Mouse (Mus musculus) MEL (cell line): ENCODE results near the gene Adam11.

ENCODE experiments used
- E2F4 ChIP-seq: IDR thresholded peaks from 2 replicates; pipeline ENCODE4 v1.6.1; 2011; ENCODE audit warnings: low read depth, low read length, improper control_type of control experiment, borderline replicate concordance
- GATA1 ChIP-seq: IDR thresholded peaks from 2 replicates; pipeline ENCODE4 v1.6.1; 2011; ENCODE audit warnings: low read depth, low read length, improper control_type of control experiment
- MAZ ChIP-seq: IDR thresholded peaks from 2 replicates; pipeline ENCODE4 v1.6.1; 2012; ENCODE audit warnings: low read depth, mild to moderate bottlenecking, inconsistent platforms, low read length, improper control_type of control experiment
- MYC ChIP-seq: IDR thresholded peaks from 2 replicates; pipeline ENCODE4 v1.6.1; 2011; ENCODE audit warnings: low read depth, mild to moderate bottlenecking, low read length, improper control_type of control experiment, moderate library complexity
- NRF1 ChIP-seq: IDR thresholded peaks from 2 replicates; pipeline ENCODE4 v1.6.1; 2014; ENCODE audit warnings: low read depth, mild to moderate bottlenecking, inconsistent platforms, low read length, improper control_type of control experiment, moderate library complexity; ENCODE audit not compliant: poor library complexity, insufficient read depth, severe bottlenecking
- POLR2A ChIP-seq, 2 experiments: IDR thresholded peaks; 2 replicates each; pipeline ENCODE4 v1.6.1; 2011 to 2012; ENCODE audit warnings: low read length in 2 of 2, mild to moderate bottlenecking in 2 of 2, control low read depth in 1 of 2, improper control_type of control experiment in 1 of 2, low read depth in 1 of 2, moderate library complexity in 1 of 2; ENCODE audit not compliant: control insufficient read depth in 1 of 2, insufficient read depth in 1 of 2, poor library complexity in 1 of 2
- SMC3 ChIP-seq: IDR thresholded peaks from 2 replicates; pipeline ENCODE4 v1.6.1; 2011; ENCODE audit warnings: low read depth, low read length, improper control_type of control experiment
- TAL1 ChIP-seq: IDR thresholded peaks from 2 replicates; pipeline ENCODE4 v1.6.1; 2012; ENCODE audit warnings: mild to moderate bottlenecking, inconsistent platforms, low read length, moderate library complexity, mixed read lengths

DNA sequence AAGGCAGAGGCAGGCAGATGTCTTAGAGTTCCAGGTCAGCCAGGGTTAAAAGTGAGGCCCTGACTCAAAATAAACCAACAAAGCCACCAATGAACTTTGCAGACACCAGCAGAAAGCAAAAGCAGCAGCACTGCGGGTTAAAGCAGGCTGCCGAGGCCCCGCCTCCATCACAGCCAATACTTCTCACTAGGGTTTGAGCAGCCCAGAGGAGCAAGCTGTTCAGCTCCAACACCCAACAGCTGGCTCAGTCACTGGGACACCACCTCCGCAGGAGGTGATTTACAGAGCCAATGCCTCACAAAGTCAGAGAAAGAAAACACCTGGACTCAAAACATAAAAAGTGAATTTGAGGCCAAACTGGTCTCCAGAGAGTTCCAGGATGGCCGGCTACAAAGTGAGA lies 42.2 kb downstream of the Adam11 start:
- TF ChIP-seq POLR2A (IDR thresholded peaks at IDR 0.05; ENCODE audit: control insufficient read depth in 1 of 2, insufficient read depth in 1 of 2, low read depth in 1 of 2, low read length in 2 of 2, poor library complexity in 1 of 2) = no peak
- no peak for TF ChIP-seq MAZ
- TF ChIP-seq GATA1 = no peak
- TF ChIP-seq TAL1 = no peak
- TF ChIP-seq SMC3 = no peak
- no peak for TF ChIP-seq MYC
- no peak for TF ChIP-seq E2F4
- no peak for TF ChIP-seq NRF1
